Mouse (Mus musculus) ES-Bruce4 (cell line): ENCODE data around the gene Pagr1a. TPM values are rescaled to one million over a fixed set of nuclear protein-coding genes. Genes with fewer than 3 reads are reported as not detected.

Experiments used
- H3K27ac ChIP-seq: 2 replicates; pipeline ENCODE4 v1.5.1; 2012; ENCODE audit warnings: low read length, inconsistent platforms; ENCODE audit not compliant: insufficient read depth
- H3K27me3 ChIP-seq: 2 replicates; pipeline ENCODE4 v1.6.1; 2012; ENCODE audit warnings: mild to moderate bottlenecking, low read length, inconsistent platforms; ENCODE audit not compliant: control insufficient read depth, poor library complexity, insufficient read depth, severe bottlenecking
- H3K36me3 ChIP-seq: 2 replicates; pipeline ENCODE4 v1.6.1; 2012; ENCODE audit warnings: inconsistent platforms, mild to moderate bottlenecking, low read length, moderate library complexity; ENCODE audit not compliant: control insufficient read depth, poor library complexity, insufficient read depth, severe bottlenecking
- H3K4me1 ChIP-seq: one replicate; pipeline ENCODE4 v1.8.1; 2011; ENCODE audit warnings: low read length; ENCODE audit not compliant: control insufficient read depth, insufficient read depth
- H3K4me3 ChIP-seq: 2 replicates; pipeline ENCODE4 v1.5.1; 2011; ENCODE audit warnings: low read depth, mild to moderate bottlenecking, low read length
- H3K9ac ChIP-seq: 2 replicates; pipeline ENCODE4 v1.6.1; 2012; ENCODE audit warnings: low read depth, mild to moderate bottlenecking, inconsistent platforms; ENCODE audit not compliant: poor library complexity, severe bottlenecking
- H3K9me3 ChIP-seq: replicated peaks from 2 replicates; pipeline ENCODE4 v1.6.1; 2012; ENCODE audit warnings: mild to moderate bottlenecking, low read length, inconsistent platforms; ENCODE audit not compliant: control insufficient read depth, poor library complexity, insufficient read depth, severe bottlenecking
- CTCF ChIP-seq: IDR thresholded peaks from one replicate; pipeline ENCODE4 v1.8.1; 2011; ENCODE audit warnings: low read depth, low read length
- EP300 ChIP-seq: IDR thresholded peaks from 2 replicates; pipeline ENCODE4 v1.6.1; 2011; ENCODE audit warnings: low read depth, low read length; ENCODE audit not compliant: insufficient read depth
- POLR2A ChIP-seq: IDR thresholded peaks from one replicate; pipeline ENCODE4 v1.8.1; 2011; ENCODE audit warnings: low read length; ENCODE audit not compliant: insufficient read depth
- polyA plus RNA-seq: library from polyadenylated mRNA; stranded (reverse); fragments of >200 nt; gene quantifications from 2 replicates; pipeline ENCODE4 v1.2.4, GENCODE M21; 2011; ENCODE audit warnings: low read depth; ENCODE audit not compliant: missing spikeins, insufficient read depth, insufficient read length

The Pagr1a gene
- polyA plus RNA-seq, 1 experiment = 27.9 TPM

DNA sequence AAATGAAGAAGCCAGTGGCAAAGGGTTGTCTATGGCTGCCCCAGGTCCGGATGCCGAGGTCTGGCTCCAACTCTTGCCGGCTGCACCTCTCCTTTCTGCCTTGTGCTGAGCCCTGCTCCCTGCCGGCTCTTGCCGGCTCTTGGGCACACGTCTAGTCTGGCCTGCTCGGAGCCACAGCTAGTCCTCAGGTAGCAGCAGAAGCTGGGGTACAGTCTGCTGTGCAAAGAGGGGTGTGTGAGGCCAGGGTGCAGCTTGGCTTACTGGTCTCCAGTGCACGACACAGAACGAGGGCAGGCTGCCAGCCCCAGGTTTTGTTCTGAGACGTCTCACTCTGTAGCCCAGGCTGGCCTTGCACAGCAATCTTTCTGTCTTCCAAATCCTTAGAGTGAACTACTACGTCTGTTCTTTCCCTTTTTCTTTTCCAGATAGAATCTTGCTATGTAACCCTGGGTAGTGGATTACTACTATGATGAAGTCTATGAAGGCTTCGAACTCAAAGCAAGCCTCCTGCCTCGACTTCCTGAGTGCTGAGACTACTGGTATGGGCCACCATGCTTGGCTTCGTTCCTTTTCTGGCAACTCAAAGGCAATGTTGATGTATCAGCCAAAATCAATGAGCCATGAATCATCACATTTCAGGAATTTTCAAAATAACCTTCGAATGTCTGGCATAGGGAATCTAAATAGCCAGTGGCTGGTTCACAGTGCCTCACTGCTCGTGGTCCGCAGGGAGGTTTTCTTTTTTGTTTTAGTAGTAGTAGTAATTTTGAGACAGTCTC lies 7.7 kb downstream of the Pagr1a start:
- no peaks in the 10 kb centered on the region for H3K9me3 ChIP-seq
- H3K27ac ChIP-seq = peak overlapping the region; percentile 79
- TF ChIP-seq EP300 = no peak
- no peak for TF ChIP-seq POLR2A
- no peak for TF ChIP-seq CTCF
- H3K36me3 ChIP-seq = no peaks in the 10 kb centered on the region
- H3K27me3 ChIP-seq = no peaks in the 10 kb centered on the region
- peaks cover 7% of the 10 kb centered on the region for H3K4me1 ChIP-seq
- no peak overlapping the region for H3K4me3 ChIP-seq
- no peak overlapping the region for H3K9ac ChIP-seq

DNA sequence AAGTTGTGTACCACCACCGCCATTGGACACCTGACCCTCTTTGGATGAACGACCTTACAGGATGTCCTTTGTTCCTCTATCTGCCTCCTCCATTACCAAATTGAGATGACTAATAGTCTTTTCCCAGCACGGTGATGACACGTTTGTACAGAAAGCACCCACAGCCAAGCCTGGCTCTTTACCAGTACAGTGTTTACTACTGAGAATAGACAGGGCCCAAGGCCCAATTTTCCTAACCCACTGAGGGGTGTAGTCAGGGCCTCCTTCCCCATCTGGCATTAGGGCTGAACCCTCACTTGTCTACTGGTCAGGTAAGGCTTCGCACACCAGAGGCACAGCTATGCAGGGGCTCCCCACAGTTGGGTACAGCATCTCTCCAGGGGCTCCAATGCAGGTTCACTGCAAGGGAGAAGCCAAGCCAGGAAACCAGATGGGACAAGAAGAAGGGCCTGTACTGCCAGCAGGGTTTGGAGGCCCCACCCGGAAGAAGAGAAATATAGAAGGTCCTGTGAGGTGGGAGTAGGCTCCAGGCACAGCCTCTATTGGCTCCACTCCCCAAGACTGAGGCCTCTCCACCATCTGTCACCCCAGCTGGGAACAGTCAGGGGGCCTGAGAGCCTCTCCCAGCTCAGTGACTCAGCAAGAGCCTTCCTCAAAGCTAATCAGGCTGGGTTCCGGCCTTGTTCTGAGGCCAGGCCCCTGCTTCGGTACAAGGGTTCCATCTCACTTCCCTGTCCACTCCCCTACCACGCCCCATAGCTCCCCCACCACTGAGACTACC lies 8.7 kb downstream of the Pagr1a start:
- Histone ChIP-seq H3K9ac (no peak overlapping the region), H3K36me3 (no peaks in the 10 kb centered on the region), H3K27ac (peak overlapping the region; percentile 79), H3K4me3 (no peak overlapping the region), H3K27me3 (no peaks in the 10 kb centered on the region), H3K9me3 (no peaks in the 10 kb centered on the region), H3K4me1 (peaks cover 9% of the 10 kb centered on the region)
- TF ChIP-seq EP300 (peak; percentile 80), CTCF (no peak)

DNA sequence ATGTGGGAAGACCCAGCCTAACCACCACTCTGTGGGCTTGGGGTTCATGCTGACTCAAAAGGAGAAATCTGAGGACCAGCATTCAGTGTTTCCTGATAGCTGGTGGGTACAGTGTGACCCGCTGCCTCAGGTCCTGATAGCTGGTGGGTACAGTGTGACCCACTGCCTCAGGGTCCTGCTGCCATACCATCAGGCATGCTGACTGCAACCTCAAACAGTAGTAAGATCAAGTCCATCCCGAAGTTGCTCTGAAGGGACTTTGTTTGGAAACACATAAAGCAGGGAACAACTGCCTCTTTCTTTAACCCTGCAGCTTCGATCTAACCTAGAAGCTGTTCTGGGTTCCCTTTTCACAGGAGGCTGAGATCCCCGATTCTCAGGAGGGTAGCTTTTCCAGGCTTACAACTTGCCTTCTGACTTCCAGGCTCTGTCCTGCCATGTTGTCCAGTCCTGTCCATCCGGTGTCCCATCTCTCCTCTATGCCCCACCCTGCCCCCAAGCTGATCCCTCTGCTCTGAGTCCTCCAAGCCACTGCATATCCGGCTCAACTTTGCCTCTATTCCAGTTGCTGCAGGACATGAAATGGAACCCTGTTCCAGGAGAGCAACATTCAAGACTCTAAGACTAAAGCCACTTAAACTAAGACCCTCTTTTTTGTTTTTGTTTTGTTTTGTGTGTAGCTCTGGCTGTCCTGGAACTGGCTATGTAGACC lies 9.7 kb downstream of the Pagr1a start:
- Histone ChIP-seq H3K36me3 (no peaks in the 10 kb centered on the region), H3K9ac (no peak overlapping the region), H3K4me3 (no peak overlapping the region), H3K27me3 (no peaks in the 10 kb centered on the region), H3K4me1 (peaks cover 5% of the 10 kb centered on the region), H3K27ac (peak overlapping the region; percentile 79), H3K9me3 (no peaks in the 10 kb centered on the region)
- TF ChIP-seq CTCF (no peak), EP300 (peak; percentile 57; the same call in 1 of the 2 replicates)

DNA sequence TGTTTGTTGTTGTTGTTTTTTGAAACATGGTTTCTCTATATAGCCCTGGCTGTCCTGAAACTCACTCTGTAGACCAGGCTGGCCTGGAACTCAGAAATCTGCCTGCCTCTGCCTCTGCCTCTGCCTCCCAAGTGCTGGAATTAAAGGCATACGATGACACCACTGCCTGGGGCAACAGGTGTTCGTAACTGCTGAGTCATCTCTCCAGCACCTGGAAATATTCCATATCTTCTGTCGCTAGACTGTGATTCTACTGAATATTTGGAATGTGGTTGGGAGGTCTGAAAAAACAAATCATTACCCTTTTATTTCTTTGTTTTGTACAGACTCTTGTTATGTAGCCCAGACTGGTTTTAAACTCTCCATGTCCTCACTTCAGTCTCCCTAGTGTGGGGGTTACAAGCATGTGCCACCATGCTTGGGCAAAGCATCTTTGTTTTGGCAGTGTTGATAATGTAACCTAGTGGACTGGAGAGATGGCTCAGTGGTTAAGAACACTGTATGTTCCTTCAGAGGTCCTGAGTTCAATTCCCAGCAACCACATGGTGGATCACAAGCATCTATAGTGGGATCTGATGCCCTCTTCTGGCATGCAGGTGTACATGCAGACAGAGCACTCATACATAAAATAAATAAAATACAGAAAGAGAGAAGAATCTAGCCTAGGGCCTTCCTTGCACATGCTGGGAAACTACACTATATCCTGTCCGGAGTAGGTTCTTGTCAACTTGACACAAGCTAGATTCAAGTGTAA lies 12.9 kb downstream of the Pagr1a start:
- Histone ChIP-seq H3K4me1 (peaks cover 4% of the 10 kb centered on the region), H3K9me3 (no peaks in the 10 kb centered on the region), H3K9ac (0 out of 2 replicates have a peak overlapping the region, but pooled peaks have one; percentile 34), H3K27ac (peak overlapping the region; percentile 74), H3K4me3 (no peak overlapping the region), H3K36me3 (no peaks in the 10 kb centered on the region), H3K27me3 (no peaks in the 10 kb centered on the region)
- TF ChIP-seq EP300 (0 out of 2 replicates have a peak, but pooled peaks have one; percentile 39), CTCF (no peak), POLR2A (no peak)

DNA sequence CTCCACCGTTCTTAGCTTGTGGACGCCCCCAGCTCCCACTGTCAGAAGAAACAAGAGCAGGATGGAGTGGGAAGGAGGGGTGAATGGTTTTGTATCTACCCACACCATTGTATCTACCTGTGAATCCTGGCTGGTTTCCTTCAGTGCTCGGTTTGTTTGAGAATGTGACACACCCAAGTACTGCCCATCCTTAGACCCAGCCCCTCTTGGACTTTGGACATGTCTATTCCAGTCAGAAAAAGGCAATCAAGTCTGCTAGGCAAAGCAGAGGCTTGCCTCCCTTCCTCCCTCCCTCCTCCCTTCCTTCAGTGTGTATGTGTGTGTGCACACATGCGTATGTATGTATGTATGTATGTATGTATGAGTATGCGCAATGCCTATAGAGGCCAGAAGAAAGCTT lies 13.5 kb downstream of the Pagr1a start:
- Histone ChIP-seq H3K27ac (peak overlapping the region; percentile 74), H3K9ac (peak overlapping the region; percentile 34), H3K9me3 (no peaks in the 10 kb centered on the region), H3K36me3 (no peaks in the 10 kb centered on the region), H3K27me3 (no peaks in the 10 kb centered on the region), H3K4me1 (peaks cover 4% of the 10 kb centered on the region), H3K4me3 (peak overlapping the region; percentile 6; the same call in 1 of the 2 replicates)
- no peak for TF ChIP-seq CTCF
